Mouse (Mus musculus): ENCODE measurements at regions not wholly inside any gene's neighbourhood (a gene's known extent, or its start where the extent isn't known, plus 50 kb on each side); places are given as distances from the start of the nearest gene placed in this dataset.
"Not testable (repeated sequence)": the region's sequence is repeated elsewhere in the genome, so short reads cannot be mapped to it uniquely, and the experiment has no call there.

- DNase-seq (ENCODE audit: low spot score) = no peak
Measured at GRCm38 (mm10) chr7:75360874-75361273, 51.8 kb upstream of the Sv2b start.

DNA sequence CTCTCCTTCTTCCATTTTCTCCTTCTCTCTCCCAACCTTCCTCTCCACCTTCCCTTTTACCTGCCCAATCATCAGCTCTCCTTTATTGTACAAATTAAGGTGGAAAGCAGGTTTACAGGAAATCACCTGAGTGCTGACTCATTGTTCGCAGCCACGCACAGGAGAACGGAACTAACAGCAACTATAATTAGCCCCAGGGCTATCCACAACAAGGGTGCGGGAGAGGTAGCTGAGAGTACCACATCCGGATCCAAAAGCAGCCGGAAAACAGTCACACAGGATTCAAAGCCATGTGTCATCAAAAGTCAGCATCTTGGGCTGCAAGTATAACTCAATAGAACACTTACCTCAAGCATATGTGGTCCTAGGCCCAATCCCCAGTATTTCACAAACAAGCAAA, 53.5 kb upstream of the Sv2b start:
- DNase-seq (ENCODE audit: low spot score) = no peak

- no peak for DNase-seq (ENCODE audit: low spot score)
Measured at GRCm38 (mm10) chr7:75365480-75365879, 56.4 kb upstream of the Sv2b start.

DNA sequence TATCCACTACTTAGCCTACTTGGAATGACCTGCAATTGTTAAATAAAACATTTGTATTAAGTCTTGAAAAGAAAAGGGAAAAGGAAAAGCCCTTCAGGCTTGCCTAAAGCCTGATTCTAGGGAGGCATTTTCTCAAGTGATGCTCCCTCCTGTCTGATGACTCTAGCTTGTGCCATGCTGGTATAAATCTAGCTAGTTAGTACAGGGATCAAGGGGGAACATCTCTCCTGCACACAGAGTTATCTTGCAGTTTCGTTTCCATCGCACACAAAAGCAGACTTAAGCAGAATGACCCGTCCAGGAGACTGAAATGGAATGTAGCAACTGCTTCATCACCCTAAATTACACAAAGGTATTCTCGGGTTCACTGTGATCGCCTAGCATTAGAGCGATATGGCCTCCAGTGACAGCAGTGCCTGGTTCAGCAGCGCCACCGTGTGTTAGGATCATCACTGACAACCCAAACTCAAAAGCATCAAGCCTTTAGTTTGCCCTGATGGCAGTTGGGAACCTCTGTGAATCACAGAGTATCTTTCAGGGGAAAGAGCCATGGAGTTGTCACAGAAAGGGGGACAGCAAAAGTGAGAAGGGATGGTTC, 57.3 kb upstream of the Sv2b start:
- peak; percentile 75 for DNase-seq (ENCODE audit: low spot score)

DNA sequence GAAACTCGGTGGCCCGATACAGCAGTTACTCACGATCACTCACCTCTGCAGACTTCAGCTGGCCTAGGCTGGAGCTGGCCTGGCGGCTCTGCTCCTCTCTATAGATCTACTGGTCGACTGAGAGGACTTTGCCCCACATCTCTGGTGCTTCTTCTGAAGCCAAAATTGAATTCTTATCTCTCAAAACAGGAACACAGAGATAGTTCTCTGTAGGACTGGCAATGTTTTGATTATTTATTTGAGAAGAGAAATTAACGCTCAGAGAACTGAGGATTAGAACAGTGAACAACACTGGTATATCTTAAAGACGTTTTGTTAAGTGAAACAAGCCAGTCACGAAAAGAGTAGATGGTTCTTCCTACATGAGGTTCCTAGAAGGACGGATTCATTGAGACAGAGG, 59.3 kb upstream of the Sv2b start:
- DNase-seq (ENCODE audit: low spot score) = no peak

- no peak for DNase-seq (ENCODE audit: low spot score)
Measured at GRCm38 (mm10) chr7:75369366-75369765, 60.3 kb upstream of the Sv2b start.

- peak; percentile 62 for DNase-seq (ENCODE audit: low spot score)
Measured at GRCm38 (mm10) chr7:75370595-75371519, 61.8 kb upstream of the Sv2b start.

DNA sequence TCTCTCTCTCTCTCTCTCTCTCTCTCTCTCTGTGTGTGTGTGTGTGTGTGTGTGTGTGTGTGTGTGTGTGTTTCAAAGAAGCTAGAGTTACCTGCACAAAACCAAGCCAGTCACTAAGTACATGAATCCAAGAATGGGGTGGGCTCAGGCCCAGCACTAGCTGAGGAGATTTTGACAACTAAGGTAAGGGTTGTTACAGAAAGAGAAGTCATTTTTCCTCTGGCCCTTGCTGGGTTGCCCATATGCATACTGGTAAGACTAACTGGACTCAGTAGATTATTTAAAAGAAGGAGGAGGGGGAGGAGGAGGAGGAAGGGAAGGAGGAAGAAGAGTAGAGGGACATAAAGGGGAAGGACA, 62.4 kb upstream of the Sv2b start:
- no peak for DNase-seq (ENCODE audit: low spot score)

DNA sequence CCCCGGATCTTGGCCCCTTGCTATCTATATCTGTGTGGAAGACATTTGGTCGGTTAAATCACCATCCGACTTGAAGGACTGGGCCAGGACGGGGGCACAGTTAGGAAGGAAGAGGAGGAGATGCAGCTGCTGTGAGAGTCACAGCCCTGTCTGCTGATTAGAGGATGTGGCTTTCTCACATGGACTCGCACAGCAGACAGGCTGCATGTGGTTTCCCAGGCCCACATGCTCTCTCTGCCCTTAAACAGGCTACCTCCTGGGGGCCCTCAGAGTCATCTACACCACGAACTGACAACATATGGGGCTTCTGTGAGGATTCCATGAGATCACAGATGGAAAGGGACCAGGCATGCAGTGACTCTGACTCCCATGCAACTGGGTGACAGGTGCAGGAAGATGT, 62.9 kb upstream of the Sv2b start:
- no peak for DNase-seq (ENCODE audit: low spot score)

GRCm38 (mm10) chr7:75372892-75373444, 63.9 kb upstream of the Sv2b start:
- no peak for DNase-seq (ENCODE audit: low spot score)

GRCm38 (mm10) chr7:75374506-75374905, 65.4 kb upstream of the Sv2b start:
- no peak for DNase-seq (ENCODE audit: low spot score)

DNA sequence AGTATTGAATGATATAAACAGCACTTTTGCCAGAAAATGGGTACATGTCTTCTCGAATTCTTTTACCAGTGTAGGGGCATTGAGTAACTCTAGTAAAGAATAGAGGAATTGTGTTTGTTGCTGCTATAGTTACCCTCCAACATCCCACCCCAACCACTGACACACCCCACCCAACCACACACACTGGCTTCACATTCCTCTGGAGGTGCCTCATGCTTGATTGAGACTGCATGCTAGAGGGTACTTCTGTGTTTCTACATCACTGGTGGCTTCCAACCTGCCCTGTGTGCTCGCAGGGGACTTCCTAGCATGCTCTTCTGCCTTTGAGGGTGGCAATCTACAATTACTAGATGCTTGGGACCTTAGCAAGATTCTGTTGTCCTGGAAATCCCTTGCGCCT, 70.5 kb upstream of the Sv2b start:
- no peak for DNase-seq (ENCODE audit: low spot score)

GRCm38 (mm10) chr7:75384506-75384911, 70.8 kb upstream of the Akap13 start:
- no peak for DNase-seq (ENCODE audit: low spot score)

DNA sequence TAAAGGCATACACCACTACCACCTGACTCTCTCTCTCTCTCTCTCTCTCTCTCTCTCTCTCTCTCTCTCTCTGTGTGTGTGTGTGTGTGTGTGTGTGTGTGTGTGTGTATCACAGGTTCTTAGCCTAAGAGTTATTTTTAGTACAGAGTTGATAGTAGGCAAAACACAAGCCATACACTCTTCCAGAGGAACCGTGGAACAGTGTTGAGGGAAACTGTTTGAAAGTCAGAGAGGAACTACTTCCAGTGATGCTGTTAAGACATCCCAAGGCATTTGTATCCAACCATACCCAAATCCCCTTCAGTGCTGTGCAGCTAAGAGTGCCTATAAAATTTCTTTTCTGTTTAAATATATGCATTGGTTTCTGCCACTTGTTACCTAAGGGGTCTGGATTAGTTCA, 68.3 kb upstream of the Akap13 start:
- DNase-seq (ENCODE audit: low spot score) = no peak

DNA sequence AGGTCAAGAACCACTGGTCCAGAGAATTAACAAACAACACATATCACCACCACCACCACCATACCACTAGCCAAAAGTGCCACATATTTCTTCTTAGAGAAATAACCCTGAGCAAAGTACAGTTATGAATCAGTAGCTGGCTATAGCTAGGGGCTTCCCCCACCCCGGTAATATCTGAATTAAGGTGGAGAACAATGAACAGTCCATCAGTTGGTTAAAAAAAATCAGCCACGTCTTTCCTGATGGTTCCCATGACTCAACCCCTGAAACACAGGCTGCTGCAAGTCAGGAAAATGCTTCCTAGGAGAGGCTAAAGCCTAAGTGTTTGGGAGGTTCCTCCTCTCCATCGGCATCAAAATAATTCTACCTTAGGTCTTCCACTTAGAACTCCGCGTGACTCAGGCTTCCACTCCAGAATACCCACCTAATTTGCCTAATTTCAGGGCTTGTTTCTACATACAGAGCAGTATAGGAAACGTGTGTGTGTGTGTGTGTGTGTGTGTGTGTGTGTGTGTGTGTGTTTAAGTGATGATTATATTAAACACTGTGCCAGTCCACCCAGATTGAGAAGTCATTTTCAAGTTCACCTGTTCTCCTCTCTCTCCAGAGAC, 67.4 kb upstream of the Akap13 start:
- no peak for DNase-seq (ENCODE audit: low spot score)

DNA sequence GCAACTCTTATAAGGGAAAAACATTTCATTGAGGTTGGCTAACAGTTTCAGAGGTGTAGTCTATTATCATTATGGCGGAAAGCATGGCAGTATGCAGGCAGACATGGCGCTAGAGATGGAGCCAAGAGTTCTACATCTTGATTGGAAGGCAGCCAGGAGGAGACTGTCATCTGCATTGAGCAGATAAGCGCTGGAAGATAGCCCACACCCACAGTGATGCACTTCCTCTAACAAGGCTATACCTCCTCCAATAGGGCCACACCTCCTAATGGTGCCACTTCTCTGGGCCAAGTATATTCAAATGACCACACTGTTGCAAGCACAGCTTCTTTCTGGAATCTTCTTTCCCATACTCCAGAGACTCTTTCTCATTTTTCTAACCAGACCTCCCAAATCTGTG, 65.2 kb upstream of the Akap13 start:
- DNase-seq (ENCODE audit: low spot score) = no peak

DNA sequence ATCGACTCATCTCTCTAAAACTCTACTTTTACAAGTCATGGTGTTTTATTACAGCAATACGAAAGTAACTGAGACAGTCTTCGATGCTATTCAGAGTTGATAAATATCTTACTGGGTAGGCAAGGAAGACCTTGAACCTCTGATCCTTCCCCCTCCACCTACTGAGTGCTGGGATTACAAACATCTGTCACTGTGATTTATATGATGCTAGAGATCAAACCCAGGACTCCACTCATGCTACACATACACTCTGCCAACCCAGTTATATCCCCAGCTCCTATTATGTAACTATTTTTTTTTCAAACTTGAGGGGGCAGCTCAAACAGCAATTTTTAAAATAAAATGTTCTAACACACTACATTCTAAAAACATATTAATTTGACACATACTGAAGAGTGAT, 62.6 kb upstream of the Akap13 start:
- no peak for DNase-seq (ENCODE audit: low spot score)

DNA sequence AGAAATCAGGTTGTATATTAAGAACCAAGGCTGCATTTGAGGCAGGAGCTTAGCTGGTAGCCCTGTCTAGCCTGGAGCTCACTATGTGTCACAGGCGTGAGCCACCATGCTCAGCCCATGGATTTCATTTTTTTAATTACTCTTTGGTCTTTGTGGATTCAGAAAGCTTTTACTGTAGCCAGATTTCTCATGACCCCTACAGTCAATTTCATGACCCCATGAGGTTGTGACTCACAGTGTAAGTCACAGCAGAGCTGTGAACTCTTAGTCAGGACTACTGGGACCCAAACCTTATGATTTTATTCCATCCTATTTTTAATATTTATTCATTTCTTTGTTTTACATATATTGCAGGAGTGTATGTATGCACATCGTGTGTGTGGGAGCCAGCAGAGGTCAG, 61.9 kb upstream of the Akap13 start:
- no peak for DNase-seq (ENCODE audit: low spot score)

DNA sequence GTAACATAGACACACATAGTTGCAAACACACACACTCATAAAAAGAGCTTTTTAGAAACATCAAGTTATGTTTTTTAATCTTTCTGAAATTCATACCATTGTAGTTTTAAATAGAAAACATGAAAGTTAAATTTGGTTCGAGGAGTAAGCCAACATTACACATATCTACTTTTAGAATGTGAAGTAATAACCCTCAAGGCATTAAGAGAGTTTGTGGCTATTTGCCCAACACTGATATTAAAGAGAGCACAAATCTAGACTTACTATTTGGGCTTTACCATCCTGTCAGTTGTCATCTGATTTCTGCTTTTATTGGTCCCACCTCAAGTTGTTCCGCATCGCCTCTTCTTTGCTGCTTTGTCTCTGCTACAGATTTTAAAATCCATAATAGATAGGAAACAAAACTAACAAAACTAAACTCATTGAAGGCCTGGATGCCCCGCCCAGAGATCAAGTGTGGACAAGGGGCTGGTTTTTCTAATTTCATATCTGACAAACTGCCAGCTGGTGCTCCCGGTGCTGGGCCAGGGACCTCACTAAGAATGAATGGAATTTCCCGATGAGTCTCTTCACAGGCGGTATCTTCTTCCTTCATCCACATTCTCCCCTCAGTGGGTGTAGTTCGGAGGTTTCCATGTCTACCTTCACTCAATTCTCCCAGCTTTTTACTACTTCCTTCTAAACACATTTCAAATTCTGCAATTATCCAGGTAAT, 60.3 kb upstream of the Akap13 start:
- DNase-seq (ENCODE audit: low spot score) = no peak

DNA sequence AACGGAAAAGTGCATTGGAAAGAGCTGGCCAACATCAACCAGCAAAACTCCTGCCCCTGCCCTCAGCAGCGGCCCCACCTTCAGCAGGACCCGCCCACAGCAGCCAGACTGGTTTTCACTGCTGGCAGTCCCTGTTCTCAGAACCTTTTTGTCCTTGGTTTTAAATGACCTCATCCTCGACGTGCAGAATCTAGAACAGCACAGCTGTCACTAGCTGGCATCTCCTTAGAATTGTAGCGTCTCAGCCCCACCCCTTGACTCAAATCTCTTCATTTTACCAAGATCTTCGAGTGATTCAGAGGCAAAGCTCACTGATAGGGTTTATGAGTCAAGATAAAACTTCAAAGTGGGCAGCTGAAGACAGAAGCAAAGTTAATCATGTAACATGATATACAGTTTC, 57.8 kb upstream of the Akap13 start:
- no peak for DNase-seq (ENCODE audit: low spot score)

- not testable (repeated sequence) for DNase-seq (ENCODE audit: low spot score)
Measured at GRCm38 (mm10) chr7:75398480-75398879, 56.9 kb upstream of the Akap13 start.
